Comparison of ENCODE assay signal across 22 mouse cellular contexts in the genomic region with DNA sequence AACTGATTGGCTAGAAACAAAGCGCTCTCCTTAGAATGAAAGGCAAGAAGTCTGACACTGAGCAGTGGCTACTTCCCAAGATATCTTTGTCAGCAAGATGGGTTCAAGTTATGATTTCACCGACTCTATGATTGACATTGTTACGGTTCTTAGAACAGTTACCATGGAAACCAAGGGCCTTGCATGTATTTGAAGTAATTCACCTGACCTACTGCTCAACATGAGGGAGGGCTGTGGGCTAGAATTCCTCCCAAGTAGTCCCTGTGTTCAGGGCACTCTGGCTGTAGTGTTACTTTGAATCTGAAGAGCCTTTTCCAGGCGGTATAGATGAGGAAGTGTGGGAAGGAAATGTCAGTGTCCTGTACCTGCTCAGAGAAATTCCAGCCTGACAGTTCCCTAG.
"Had no signal": no experiment of that assay in that cellular context is flagged by ENCODE, and none has a peak within 500 bp of the region (broad histone marks: within the 10 kb centered on the region; RNA-seq: fewer than 3 reads in every experiment).

No protein-coding gene starts in this region.

- H3K9me3 ChIP-seq: heart, embryonic 10.5 days; heart, embryonic 12.5 days; hindbrain, embryonic 12.5 days; hindbrain, embryonic 15.5 days; intestine, embryonic 15.5 days; limb, embryonic 13.5 days; limb, embryonic 15.5 days; liver, embryonic 12.5 days had no signal

- H3K4me3 ChIP-seq: gastrocnemius, adult 2 months; heart, embryonic 10.5 days; heart, embryonic 12.5 days; hindbrain, embryonic 12.5 days; hindbrain, embryonic 15.5 days; intestine, embryonic 15.5 days; layer of hippocampus, adult 2 months; limb, embryonic 13.5 days; limb, embryonic 15.5 days; liver, embryonic 12.5 days had no signal

- H3K4me1 ChIP-seq: heart, embryonic 10.5 days; heart, embryonic 12.5 days; hindbrain, embryonic 12.5 days; hindbrain, embryonic 15.5 days; intestine, embryonic 15.5 days; limb, embryonic 13.5 days; limb, embryonic 15.5 days; liver, embryonic 12.5 days had no signal

- H3K36me3 ChIP-seq: heart, embryonic 10.5 days; heart, embryonic 12.5 days; hindbrain, embryonic 12.5 days; hindbrain, embryonic 15.5 days; intestine, embryonic 15.5 days; limb, embryonic 13.5 days; limb, embryonic 15.5 days; liver, embryonic 12.5 days had no signal

- H3K4me2 ChIP-seq: heart, embryonic 12.5 days; hindbrain, embryonic 12.5 days; hindbrain, embryonic 15.5 days; intestine, embryonic 15.5 days; limb, embryonic 13.5 days; limb, embryonic 15.5 days; liver, embryonic 12.5 days had no signal

- ATAC-seq: intestine, embryonic 15.5 days; intestine, postnatal 0 days; liver, embryonic 12.5 days had no signal

- H3K27ac ChIP-seq: gastrocnemius, adult 2 months; heart, embryonic 10.5 days; hindbrain, embryonic 12.5 days; hindbrain, embryonic 15.5 days; intestine, embryonic 15.5 days; layer of hippocampus, adult 2 months; limb, embryonic 13.5 days; limb, embryonic 15.5 days; liver, embryonic 12.5 days had no signal

- DNase-seq: gastrocnemius, adult 2 months; gastrocnemius, postnatal 10 days; gastrocnemius, postnatal 25 days; heart, adult 18-20 months; heart, postnatal 14 days; heart, postnatal 36 days; kidney, adult 18-20 months; kidney, adult 8-10 months; kidney, postnatal 10 days; kidney, postnatal 25 days; kidney, postnatal 4 days; left cerebral cortex, postnatal 4 days had no signal

- H3K9ac ChIP-seq: heart, embryonic 12.5 days; hindbrain, embryonic 12.5 days; hindbrain, embryonic 15.5 days; intestine, embryonic 15.5 days; limb, embryonic 13.5 days; limb, embryonic 15.5 days; liver, embryonic 12.5 days had no signal

- H3K27me3 ChIP-seq: heart, embryonic 12.5 days; hindbrain, embryonic 12.5 days; hindbrain, embryonic 15.5 days; intestine, embryonic 15.5 days; limb, embryonic 13.5 days; limb, embryonic 15.5 days; liver, embryonic 12.5 days had no signal
